Mouse (Mus musculus) embryo, embryonic 9.5 days (tissue): Measurements from ENCODE around the gene Osbpl3.
A peak's percentile ranks its signal among the peaks of the same experiment; 100 is the strongest.

Source experiments
- DNase-seq: peaks from one replicate; pipeline ENCODE4 v3.0.0-alpha.2; 2017; ENCODE audit errors: extremely low spot score

Osbpl3 gene

DNA sequence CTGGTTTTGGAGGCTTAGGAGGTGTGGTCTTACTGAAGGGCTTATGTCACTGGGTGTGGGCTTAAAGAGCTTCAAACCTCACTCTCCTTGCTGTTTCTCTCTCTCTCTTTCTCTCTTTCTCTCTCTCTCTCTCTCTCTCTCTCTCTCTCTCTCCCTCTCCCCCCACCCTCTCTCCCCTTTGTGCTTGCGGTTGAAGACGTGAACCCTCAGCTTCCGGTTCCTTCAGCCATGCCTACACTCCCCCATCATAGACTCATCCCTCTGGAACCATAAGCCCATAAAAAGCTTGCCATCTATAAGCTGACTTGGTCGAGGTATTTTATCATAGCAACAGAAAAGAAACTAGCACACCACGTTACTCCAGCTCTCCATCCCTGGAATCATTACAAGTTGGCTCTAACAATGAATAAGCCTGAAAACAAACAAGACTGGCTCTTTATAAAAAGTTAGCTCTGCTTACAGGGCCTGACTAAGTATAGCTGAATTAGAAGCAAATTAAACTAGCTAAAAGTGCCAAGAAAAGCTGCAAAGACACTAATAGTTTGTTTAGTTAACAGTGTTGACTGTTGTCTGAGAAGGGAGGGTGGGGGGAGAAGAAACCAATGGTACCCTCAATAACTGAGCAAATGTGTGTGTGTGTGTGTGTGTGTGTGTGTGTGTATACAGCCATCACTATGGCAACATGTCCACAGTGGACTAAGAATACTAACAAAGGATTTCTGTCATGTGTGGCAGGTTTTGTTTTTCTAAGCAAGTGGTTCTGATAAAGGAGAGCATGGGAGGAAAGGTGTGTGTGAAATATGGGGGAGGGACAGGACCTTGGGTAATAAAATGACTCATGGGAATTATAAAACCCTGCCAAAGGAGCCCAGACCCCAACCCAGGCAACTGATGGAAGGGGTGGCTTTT lies 83.2 kb downstream of the Osbpl3 start:
- DNase-seq, result peak; percentile 17

DNA sequence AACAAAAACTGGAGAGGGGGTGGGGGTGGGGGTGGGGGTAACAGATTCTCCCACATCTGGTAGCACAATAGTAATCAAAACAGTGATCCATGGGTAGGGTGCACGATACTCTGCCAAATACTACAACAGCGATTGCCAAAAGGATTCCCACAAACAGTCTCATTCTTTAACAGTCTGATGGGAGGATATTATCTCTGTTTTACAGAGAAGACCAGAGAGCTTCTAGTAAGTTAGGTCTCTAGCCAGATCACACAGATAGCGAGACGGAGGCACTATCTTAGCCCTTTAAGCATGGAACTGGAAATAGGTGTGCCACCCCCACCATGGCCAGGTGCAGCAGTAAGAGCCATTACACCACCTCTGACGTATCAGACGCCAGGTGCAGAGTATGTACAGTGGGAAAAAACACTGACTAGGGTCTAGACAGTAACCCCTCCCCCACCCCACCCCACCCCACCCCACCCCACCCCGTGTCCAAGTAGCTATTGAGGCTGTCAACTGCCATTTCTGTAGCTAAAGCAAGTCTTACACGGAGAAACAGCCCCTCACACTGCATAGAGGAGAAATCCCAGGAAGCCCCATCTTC lies 84.4 kb downstream of the Osbpl3 start:
- no peak for DNase-seq

DNA sequence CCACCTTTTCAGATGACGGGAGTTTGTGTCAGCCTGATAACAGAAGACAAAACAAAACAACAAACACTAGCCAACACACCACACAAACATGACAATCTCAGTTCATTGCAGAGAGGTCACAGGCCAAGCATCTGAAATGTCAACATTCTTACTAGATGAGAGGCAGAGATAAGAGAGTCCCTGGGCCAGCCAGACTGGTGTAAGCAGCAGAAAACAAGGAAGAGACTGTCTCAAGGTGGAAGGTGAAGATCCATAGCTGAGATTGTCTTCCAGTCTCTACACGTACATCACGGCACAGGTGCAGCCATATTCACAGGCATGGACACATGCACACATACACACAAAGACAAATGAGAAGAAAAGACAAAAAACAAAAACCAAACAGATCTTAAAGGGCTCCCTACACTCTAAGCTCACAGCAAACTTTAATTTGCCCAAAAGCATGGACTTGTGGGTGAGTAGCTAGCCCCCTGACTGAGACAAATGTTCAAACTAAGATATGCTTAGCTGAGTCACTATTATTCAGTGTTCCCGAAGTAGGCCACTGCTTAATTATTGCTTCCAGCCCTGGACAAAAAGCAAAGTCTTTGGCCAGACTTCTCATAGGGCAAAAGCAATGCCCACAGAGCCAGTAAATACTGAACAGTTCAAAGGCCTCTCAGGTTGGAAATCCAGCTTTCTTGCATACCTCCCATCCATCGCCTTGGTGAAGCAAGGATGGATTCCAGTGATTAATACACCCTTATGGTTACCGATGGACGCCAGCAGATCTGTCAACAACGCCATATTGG lies 87.3 kb downstream of the Osbpl3 start:
- DNase-seq, result no peak

DNA sequence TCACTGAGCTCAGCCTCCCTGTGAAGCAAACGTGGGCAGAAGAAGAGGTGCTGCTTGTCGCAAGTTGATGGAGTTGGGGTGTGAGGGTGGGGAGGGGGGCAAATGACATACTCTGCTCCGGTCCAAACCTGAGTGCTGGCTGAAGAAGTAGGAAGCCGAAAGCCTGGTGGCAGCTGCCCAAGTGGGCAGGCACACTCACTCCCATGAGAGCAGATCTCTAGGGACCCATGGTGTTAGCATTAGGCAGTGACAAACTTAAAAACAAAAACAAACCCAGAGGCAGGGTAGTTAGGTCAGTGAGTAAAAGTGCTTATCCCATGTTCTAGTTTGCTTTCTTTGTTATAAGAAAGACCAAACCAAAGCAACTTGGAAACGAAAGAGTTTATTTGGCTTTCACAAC lies 88.2 kb downstream of the Osbpl3 start:
- no peak for DNase-seq

DNA sequence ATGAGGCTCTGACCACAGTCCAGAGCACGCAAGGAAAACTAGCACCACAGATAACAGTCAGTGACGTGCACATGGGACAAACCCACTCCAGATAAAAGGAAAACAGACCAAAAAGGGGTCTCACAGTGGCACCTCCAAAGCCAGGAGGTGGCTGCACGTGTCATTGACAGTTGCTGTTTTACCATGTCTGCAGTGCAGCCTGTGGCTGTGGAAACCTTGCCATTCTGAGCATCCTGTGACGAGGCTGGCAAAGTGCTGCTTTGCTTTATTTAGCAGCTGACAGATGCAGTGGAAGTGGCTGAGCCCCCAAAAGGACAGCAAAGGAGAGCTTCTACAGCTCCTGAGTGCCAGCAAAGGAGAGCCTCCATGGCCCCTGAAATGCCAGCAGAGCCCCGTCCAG lies 89.3 kb downstream of the Osbpl3 start:
- DNase-seq, result no peak

DNA sequence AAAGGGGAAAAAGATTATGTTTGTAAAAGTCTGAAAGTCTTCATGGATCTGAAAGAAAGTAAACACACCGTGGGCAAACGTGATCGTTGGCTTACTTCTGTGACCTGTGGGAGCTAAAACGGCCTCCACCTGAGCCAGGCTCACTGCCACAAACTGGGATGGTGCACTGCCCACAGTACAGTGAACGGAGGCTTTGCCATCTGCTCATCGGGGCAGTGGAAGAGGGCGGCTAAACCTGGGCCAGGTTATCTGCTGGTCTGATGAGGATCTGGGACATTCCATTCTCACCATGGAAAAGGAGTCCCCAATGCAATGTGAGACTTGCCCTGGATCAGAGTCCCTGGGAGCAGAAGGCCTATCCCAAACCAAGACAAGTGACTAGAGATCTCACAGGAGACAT lies 89.7 kb downstream of the Osbpl3 start:
- DNase-seq, result no peak

DNA sequence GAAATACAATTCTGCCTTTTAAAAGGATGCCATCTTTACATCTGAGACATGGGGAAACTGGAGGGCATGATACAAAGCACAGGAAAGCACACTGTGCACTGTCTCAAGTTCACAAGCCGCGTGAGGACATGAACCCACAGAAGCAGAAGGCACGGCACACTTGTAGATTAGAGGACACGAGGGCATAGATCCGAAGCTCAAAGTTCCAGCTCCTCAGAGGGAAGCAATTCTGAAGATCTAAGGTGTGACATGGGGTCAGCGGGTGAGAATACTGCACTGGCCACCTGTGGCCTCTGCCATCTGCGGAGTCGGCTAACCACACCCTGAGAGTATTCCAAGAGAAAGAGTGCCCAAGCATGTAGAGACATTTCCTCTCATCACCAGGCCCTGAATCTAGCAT lies 91.6 kb downstream of the Osbpl3 start:
- DNase-seq, result no peak

DNA sequence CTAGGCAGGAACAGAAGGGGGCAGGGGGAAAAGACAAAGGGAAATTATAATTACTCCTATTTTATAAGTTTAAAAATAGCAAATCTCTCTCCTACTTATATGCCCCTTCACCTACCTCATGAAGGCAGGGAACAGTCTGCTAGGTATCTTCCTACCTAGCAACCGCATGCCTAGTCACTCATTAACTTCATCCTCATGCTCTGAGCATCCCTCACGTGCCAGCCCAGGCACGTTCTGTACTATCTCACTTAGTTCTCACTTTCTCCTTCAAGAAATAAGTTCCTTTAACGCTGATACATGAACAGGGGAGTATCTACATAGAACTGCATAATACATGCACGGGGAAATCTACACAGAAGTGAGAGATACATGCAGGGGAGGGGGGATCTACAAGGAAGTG lies 92.6 kb downstream of the Osbpl3 start:
- no peak for DNase-seq

DNA sequence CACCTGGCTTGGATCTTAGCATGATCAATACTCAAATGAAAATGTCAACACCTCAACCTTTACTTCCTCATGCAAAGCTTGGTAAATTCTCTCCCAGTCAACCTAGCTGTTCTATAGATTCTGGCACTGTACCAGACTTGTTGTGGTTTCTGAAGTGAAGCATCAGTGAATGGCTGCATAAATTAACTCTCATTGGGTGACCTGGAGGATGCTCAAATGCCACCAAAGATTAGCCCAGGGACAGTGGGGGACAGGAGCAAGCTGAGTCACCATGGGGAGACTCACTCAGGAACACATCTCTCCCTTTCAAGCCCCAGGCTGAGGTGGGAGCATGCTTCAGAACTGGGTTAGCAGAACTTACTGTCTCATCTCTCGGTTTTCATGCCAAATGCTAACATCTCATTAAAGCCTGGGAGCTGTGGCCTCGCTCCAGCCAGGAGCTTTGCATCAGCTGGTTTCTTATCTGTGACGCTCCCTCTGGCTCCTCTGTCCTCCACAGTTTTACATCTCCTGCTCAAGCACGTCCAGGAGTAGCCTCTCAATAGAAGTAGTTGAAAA lies 93.2 kb downstream of the Osbpl3 start:
- DNase-seq, result no peak

DNA sequence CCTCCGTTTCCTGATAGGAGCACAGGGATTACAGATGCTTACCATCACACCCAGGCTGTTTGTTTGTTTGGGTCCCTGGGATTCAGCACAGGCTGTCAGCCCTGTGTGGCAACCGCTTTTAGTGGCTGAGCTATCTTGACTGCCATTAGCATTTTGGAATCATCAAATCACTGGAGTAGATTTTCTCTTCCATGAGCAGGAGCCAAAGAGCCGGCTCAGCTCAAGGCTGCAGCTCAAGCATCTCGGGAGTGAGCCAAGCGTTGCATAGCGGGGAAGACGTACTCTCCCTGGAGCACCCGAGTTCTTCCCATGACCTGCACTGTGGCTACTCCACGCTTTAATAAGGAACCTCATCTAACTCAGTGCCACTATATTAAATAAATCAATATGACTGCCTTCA lies 93.8 kb downstream of the Osbpl3 start:
- no peak for DNase-seq

DNA sequence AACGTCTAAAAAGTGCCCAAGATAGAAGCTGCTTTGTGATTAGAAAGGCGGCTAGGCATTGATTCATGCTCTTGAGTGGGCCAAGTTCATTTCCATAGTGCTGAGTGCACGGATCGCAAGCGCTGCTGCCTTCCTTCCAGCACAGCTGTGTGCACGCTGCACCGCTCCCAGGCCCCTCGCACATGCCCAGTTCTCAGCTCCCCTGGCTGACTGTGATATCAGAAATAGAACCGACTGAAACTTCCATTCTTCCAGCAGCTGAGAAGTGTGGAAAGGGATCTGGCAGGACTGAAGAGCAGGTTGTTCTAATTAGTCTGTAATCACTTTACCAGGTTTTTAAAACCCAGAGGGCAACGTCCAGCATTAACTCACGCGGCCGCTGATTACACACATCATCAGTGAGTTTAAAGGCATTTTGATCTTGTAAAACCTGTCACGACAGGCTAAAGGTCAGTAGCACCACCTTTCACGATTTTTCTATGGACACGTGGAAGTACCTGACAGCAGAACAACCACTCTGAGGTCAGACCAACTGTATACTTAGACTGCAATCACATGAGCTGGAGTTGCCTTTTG lies 97.8 kb downstream of the Osbpl3 start:
- peak; percentile 17 for DNase-seq

DNA sequence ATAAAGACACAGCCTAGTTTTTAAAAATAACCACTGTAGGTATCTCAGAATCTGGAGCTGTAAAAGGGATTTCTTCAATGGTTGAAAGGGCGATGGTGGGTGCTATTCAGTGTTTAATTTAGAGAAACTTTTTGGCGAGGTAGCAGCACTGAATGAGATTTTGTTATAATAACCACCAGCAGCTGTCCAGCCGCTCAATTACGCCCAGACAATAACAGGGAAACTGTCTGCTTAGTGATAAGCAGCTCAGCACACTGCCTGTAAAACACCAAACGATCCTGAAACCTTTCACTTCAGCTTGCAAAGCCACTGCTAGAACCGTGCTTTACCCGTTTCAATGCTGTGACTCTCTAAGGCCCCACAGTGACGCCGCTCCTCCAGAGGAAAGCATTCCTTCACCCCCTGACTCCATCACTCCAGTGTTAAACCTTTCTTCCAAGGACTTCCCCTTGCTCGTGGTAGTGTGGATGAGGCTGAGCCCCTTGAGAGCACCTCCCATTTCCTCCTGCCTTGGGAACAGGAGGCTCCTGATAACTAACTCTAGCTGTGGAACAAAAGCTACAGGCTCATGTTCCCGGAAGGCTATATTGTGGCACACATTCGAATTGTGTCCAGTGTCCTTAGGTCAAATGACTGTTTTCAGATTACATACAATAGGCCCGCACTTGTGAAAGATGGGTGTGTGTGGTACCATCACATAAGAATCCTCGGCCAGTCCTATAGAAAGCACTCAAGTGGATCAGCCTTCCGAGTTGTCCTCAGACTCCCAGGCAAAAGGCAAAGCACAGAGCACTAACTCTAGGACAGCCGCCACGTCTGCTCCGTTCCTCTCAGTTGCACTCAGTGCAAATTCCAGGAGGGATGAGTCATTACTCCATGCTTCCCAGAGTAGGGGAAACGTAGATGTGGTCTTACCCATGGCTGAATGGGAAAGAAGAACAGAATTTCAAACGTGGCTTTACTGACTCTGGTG lies 101.0 kb downstream of the Osbpl3 start:
- DNase-seq, result peak; percentile 12

DNA sequence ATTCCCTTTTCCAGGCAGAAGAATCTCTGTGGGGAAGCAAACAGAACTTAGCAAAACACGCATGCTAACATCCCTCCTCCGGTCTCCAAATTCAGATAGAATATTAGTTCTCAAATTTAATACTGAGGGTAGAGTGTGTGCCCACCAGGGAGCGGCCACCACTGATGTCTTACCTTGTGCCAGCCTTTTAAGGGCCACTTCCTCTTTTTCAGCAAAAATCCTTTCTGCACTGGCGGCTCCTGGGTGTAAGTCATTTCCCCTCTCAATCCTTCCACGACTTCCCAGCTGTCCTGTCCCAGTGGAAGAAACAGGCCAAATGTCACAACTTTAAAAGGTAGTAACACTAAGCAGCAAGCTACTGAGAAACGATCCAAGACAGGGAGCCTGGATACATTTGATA lies 103.2 kb downstream of the Osbpl3 start:
- DNase-seq, result no peak

DNA sequence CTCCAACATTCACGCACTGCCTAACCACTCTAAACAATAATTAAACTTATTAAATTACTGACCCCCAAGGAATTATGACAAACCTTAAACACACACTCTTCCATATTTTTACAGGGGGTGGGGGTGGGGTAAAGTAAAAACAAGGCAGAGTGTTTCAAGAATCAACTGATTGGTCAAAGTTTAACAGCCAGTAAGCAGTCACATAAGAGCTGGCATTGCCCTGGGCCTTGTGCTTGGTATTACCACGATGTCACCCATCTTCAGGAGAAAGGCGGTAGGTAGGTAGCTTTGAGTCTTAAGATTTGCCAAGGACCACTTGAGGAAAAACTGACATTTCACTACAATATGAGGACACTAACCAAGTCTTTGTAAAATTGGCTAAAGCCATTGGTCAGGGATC lies 105.1 kb downstream of the Osbpl3 start:
- no peak for DNase-seq

DNA sequence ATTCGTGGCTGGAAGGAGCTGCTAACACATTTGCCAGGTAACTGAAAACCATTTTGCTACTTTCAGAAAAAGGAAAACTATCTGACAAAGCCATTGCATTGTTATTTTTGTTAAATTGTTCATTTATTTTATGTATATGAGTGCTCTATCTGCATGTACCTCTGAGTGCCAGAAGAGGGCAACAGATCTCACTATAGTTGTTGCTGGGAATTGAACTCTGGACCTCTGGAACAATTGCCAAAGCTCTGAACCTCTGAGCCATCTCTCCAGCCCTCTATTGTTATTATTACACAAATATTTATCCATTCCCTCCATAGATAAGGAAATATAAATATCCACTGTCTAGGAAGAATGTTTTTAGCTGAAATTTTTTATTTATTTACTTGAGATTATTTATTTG lies 107.4 kb downstream of the Osbpl3 start:
- no peak for DNase-seq

DNA sequence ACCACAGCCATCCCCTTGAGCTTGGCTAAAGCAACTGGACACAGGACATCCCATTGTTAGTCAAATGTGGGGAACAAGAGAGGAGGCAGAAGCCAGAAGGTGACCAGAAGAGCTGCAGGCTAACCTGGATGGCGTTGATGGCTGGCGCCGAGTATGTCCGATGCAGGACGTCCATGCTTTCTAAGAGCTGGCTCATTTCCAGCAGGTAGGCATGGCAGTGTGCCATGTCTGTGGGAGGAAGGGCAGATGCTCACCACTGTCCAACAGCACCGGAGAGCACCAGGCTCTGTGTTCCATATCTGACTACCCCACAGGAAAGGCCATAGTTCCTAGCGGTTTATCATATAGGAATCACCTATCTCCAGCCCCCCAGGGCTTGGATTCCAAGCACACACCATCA lies 109.8 kb downstream of the Osbpl3 start:
- DNase-seq, result no peak

DNA sequence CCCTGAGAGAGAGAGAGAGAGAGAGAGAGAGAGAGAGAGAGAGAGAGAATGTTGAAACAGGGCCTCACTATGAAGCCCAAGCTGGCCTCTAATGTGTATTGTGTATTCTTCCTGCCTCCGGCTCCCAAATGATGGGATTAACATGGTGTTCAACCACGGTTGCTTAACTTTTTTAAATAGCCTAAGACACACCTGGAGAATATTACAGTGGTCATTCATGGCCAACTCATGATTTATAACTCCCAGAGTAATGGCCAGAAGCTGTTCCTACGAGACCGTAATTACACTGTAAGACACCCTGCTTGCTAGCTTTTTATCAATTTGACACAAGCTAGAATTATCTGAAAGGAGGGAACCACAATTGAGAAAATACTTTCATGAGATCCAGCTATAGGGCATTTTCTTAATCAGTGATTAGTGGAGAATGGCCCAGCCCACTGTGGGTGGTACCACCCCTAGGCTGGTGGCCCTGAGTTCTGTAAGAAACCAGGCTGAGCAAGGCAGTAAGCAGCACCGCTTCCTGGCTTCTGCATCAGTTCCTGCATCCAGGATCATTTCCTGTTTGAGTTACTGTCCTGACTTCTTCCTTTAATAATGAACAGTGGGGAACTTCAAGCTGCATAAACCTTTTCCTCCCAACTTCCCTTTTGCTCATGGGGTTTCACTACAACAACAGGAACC lies 115.6 kb downstream of the Osbpl3 start:
- no peak for DNase-seq

DNA sequence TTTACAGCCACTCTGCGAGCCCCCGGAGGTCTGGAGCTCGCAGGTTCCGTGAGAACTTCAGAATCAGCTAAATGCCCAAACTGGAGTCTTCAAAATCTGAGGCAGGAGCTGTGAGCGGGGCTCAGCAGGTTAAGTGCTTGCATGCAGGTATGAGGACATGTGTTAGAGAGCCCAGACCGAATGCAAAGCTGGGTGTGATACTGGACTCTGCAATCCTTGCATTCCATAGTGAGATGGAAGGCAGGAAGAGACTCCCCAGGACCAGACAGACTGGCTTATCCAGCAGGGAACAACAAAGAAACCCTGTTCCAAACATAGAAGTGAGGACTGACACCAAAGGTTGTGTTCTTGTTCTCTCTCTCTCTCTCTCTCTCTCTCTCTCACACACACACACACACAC lies 118.6 kb downstream of the Osbpl3 start:
- DNase-seq, result no peak

DNA sequence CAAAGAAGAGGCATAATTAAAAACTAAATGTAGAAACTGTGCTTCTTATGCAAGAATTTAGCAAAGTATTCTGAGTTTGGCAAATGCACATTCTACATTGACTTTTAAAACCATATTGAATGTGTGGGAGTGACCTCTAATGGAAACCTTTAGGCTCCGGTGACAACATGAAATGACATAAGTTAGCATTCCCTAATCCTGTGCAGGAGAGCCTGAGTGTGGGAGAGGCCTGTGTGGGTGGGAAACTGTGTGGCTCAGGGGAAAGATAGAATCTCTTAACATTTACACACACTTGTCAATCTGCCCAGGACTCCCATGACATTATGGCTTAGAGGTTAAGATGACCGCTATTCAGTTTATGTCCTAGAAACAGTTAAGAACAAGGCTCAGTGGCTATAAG lies 119.6 kb downstream of the Osbpl3 start:
- DNase-seq, result no peak
